Mouse (Mus musculus): ENCODE data around the gene Hddc3.

GRCm38 (mm10) chr7:80317439-80318115 is 25.3 kb upstream of the Hddc3 start:
- TF ChIP-seq POLR2A (IDR thresholded peaks at IDR 0.05; ENCODE audit: insufficient read length, low read depth) (no peak), TCF12 (IDR thresholded peaks at IDR 0.05; ENCODE audit: insufficient read depth, poor library complexity, severe bottlenecking) (no peak), E2F4 (IDR thresholded peaks at IDR 0.05; ENCODE audit: insufficient read depth) (no peak)

Data from myocyte (in vitro differentiated cells).